ENCODE assay signal across 30 mouse cellular contexts in the genomic region with DNA sequence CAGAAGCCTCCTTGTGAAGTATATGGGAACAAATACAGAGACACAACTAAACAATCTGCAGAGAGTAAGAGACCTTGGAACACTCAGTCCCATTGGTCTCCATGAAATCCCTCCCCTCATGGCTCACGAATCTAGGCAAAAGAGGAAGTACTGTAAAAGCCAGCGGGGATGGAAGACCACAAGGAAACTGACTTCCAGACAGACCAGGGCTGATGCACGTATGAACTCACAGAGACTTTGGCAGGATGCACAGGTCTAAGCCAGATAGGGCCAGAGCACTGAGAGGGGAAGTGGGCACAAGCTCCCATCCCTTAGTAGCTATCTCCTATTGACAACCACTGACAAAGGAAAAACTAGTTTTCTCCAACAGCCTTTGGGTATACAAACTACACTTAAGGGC. TPM values are rescaled to one million over a fixed set of nuclear protein-coding genes. Genes with fewer than 3 reads are reported as not detected.
A peak's percentile ranks its signal among the peaks of the same experiment; 100 is the strongest.
DNase-seq lines count a peak whose midpoint lies in the region; ATAC-seq and TF ChIP-seq lines count a peak whose summit lies in the region.
"Had no signal": no experiment of that assay in that cellular context is flagged by ENCODE, and none has a peak within 500 bp of the region (broad histone marks: within the 10 kb centered on the region; RNA-seq: fewer than 3 reads in every experiment).

No protein-coding gene starts in this region.

- no peak overlapping the region for H3K4me3 ChIP-seq in lung, postnatal 0 days (ENCODE audit: low read depth, low read length)
- H3K4me3 ChIP-seq in MEL (ENCODE audit: control insufficient read depth in 1 of 2, insufficient read depth in 1 of 2, low read depth in 2 of 2, low read length in 2 of 2), result no peak overlapping the region
- H3K4me3 ChIP-seq in forebrain, embryonic 15.5 days, result no peak overlapping the region
- H3K4me3 ChIP-seq: embryonic facial prominence, embryonic 12.5 days; embryonic facial prominence, embryonic 15.5 days; heart, adult 2 months; heart, embryonic 10.5 days; heart, embryonic 13.5 days; hindbrain, embryonic 10.5 days; hindbrain, embryonic 13.5 days; intestine, embryonic 15.5 days had no signal

- no peaks in the 10 kb centered on the region for H3K4me1 ChIP-seq in lung, postnatal 0 days (ENCODE audit: insufficient read depth, low read depth, low read length)
- H3K4me1 ChIP-seq in MEL (ENCODE audit: control insufficient read depth in 1 of 2, insufficient read depth in 2 of 2, low read length in 2 of 2), result no peaks in the 10 kb centered on the region
- H3K4me1 ChIP-seq in forebrain, embryonic 15.5 days, result peaks cover 18% of the 10 kb centered on the region

- H3K79me2 ChIP-seq in MEL (ENCODE audit: control insufficient read depth, insufficient read depth, low read length, poor library complexity), result no peaks in the 10 kb centered on the region

- H3K27ac ChIP-seq in lung, postnatal 0 days (ENCODE audit: low read length), result no peak overlapping the region
- no peak overlapping the region for H3K27ac ChIP-seq in MEL (ENCODE audit: control insufficient read depth, low read depth, low read length)
- H3K27ac ChIP-seq in forebrain, embryonic 15.5 days (replicated peaks), result no peak overlapping the region
- H3K27ac ChIP-seq: embryonic facial prominence, embryonic 12.5 days; embryonic facial prominence, embryonic 15.5 days; heart, adult 2 months; heart, embryonic 10.5 days; heart, embryonic 13.5 days; hindbrain, embryonic 10.5 days; hindbrain, embryonic 13.5 days; intestine, embryonic 15.5 days had no signal

- TF ChIP-seq RAD21 in MEL (IDR thresholded peaks at IDR 0.05; ENCODE audit: low read depth, low read length), result no peak

- no peak for TF ChIP-seq EP300 in lung, postnatal 0 days (IDR thresholded peaks at IDR 0.05)
- TF ChIP-seq EP300 in MEL (IDR thresholded peaks at IDR 0.05; ENCODE audit: low read depth in 1 of 2, low read length in 2 of 2), result no peak

- no peak overlapping the region for H3K4me2 ChIP-seq in lung, postnatal 0 days (replicated peaks; ENCODE audit: low read depth, low read length)
- no peak overlapping the region for H3K4me2 ChIP-seq in forebrain, embryonic 15.5 days (replicated peaks)
- H3K4me2 ChIP-seq: embryonic facial prominence, embryonic 12.5 days; embryonic facial prominence, embryonic 15.5 days; heart, embryonic 13.5 days; hindbrain, embryonic 13.5 days; intestine, embryonic 15.5 days had no signal

- no peaks in the 10 kb centered on the region for H3K9me3 ChIP-seq in lung, postnatal 0 days (ENCODE audit: low read length)
- no peaks in the 10 kb centered on the region for H3K9me3 ChIP-seq in MEL (replicated peaks; ENCODE audit: insufficient read depth, low read length)
- no peaks in the 10 kb centered on the region for H3K9me3 ChIP-seq in forebrain, embryonic 15.5 days
- H3K9me3 ChIP-seq: embryonic facial prominence, embryonic 12.5 days; embryonic facial prominence, embryonic 15.5 days; heart, embryonic 10.5 days; heart, embryonic 13.5 days; hindbrain, embryonic 10.5 days; hindbrain, embryonic 13.5 days; intestine, embryonic 15.5 days had no signal

- TF ChIP-seq CTCF in lung, postnatal 0 days (IDR thresholded peaks at IDR 0.05), result no peak
- no peak for TF ChIP-seq CTCF in MEL (IDR thresholded peaks at IDR 0.05 in 2 of 3, conservative IDR thresholded peaks at IDR 0.05 in 1 of 3; ENCODE audit: control insufficient read depth in 1 of 3, insufficient read depth in 1 of 3, low read depth in 2 of 3, low read length in 3 of 3, poor library complexity in 1 of 3, severe bottlenecking in 1 of 3)

- no peaks in the 10 kb centered on the region for H3K27me3 ChIP-seq in lung, postnatal 0 days (replicated peaks; ENCODE audit: insufficient read depth, low read length)
- no peaks in the 10 kb centered on the region for H3K27me3 ChIP-seq in MEL (ENCODE audit: control insufficient read depth in 1 of 2, insufficient read depth in 2 of 2, low read length in 2 of 2)
- H3K27me3 ChIP-seq in forebrain, embryonic 15.5 days, result peaks cover 8% of the 10 kb centered on the region; the same call in 1 of the 2 replicates
- H3K27me3 ChIP-seq: embryonic facial prominence, embryonic 15.5 days; heart, embryonic 13.5 days; intestine, embryonic 15.5 days had no signal

- TF ChIP-seq POLR2A in MEL (IDR thresholded peaks at IDR 0.05; ENCODE audit: control insufficient read depth in 1 of 2, insufficient read depth in 1 of 2, low read depth in 1 of 2, low read length in 2 of 2, poor library complexity in 1 of 2), result no peak

- no peak for ATAC-seq in lung, postnatal 0 days
- ATAC-seq in granulocyte monocyte progenitor cell, adult 5-6 weeks (replicated peaks; ENCODE audit: poor library complexity, severe bottlenecking), result peak; percentile 68
- no peak for ATAC-seq in forebrain, embryonic 15.5 days (replicated peaks)
- ATAC-seq: CD4-positive, CD25-positive, alpha-beta regulatory T cell, adult 4 months; forebrain, embryonic 14.5 days; hindbrain, embryonic 16.5 days; intestine, embryonic 15.5 days; Patski had no signal

- WGBS in lung, postnatal 0 days, result 63% methylated on average over 3 of the region's 3 CpGs
- WGBS in forebrain, embryonic 15.5 days, result 89% methylated on average over 3 of the region's 3 CpGs

- no peak overlapping the region for H3K9ac ChIP-seq in lung, postnatal 0 days (replicated peaks; ENCODE audit: low read depth)
- no peak overlapping the region for H3K9ac ChIP-seq in MEL (ENCODE audit: control insufficient read depth, low read depth, low read length, poor library complexity, severe bottlenecking)
- no peak overlapping the region for H3K9ac ChIP-seq in forebrain, embryonic 15.5 days (replicated peaks)
- H3K9ac ChIP-seq: embryonic facial prominence, embryonic 12.5 days; embryonic facial prominence, embryonic 15.5 days; heart, embryonic 13.5 days; hindbrain, embryonic 13.5 days; intestine, embryonic 15.5 days had no signal

- peak; percentile 31 for DNase-seq in lung, postnatal 0 days (ENCODE audit: low spot score)
- DNase-seq in lung, adult 18-20 months, result no peak
- DNase-seq in MEL (ENCODE audit: low read depth, low spot score), result peak; percentile 23
- DNase-seq in gastrocnemius, postnatal 4 days (ENCODE audit: low spot score in 2 of 2), result no peak
- no peak for DNase-seq in ovary, postnatal 10 days (ENCODE audit: low spot score)
- DNase-seq: adrenal gland, postnatal 10 days; adrenal gland, postnatal 36 days; cerebellum, adult 18-20 months; cerebellum, adult 9-10 months; cerebellum, postnatal 14 days; gastrocnemius, postnatal 10 days; gastrocnemius, postnatal 36 days; heart, adult 2 months; heart, postnatal 14 days had no signal

- no peaks in the 10 kb centered on the region for H3K36me3 ChIP-seq in lung, postnatal 0 days (ENCODE audit: insufficient read depth, low read length)
- no peaks in the 10 kb centered on the region for H3K36me3 ChIP-seq in MEL (ENCODE audit: control insufficient read depth in 1 of 2, insufficient read depth in 2 of 2, low read length in 2 of 2)
- H3K36me3 ChIP-seq in forebrain, embryonic 15.5 days, result no peaks in the 10 kb centered on the region
- H3K36me3 ChIP-seq: embryonic facial prominence, embryonic 12.5 days; embryonic facial prominence, embryonic 15.5 days; heart, embryonic 10.5 days; heart, embryonic 13.5 days; hindbrain, embryonic 10.5 days; hindbrain, embryonic 13.5 days; intestine, embryonic 15.5 days had no signal

TF ChIP-seq in MEL, 35 proteins besides CTCF, POLR2A, EP300 and RAD21 (continues in another document):
- TF ChIP-seq SIN3A (IDR thresholded peaks at IDR 0.05; ENCODE audit: low read length) (no peak), POLR2AphosphoS2 (IDR thresholded peaks at IDR 0.05; ENCODE audit: low read length) (no peak), MAZ (IDR thresholded peaks at IDR 0.05; ENCODE audit: low read depth, low read length) (no peak), E2F4 (IDR thresholded peaks at IDR 0.05; ENCODE audit: borderline replicate concordance, low read depth, low read length) (no peak), ELF1 (IDR thresholded peaks at IDR 0.05; ENCODE audit: low read depth, low read length) (no peak), GABPA (IDR thresholded peaks at IDR 0.05; ENCODE audit: low read depth, low read length) (no peak), BHLHE40 (IDR thresholded peaks at IDR 0.05; ENCODE audit: borderline replicate concordance, low read depth, low read length) (no peak), TAL1 (IDR thresholded peaks at IDR 0.05; ENCODE audit: low read length) (no peak), ZC3H11A (IDR thresholded peaks at IDR 0.05; ENCODE audit: low read depth, low read length) (no peak), USF1 (IDR thresholded peaks at IDR 0.05; ENCODE audit: low read depth, low read length) (no peak), NRF1 (IDR thresholded peaks at IDR 0.05; ENCODE audit: insufficient read depth, low read depth, low read length, poor library complexity, severe bottlenecking) (no peak), NELFE (IDR thresholded peaks at IDR 0.05; ENCODE audit: low read depth, low read length) (no peak), MYC (IDR thresholded peaks at IDR 0.05; ENCODE audit: low read depth, low read length) (no peak), MAFK (IDR thresholded peaks at IDR 0.05; ENCODE audit: borderline replicate concordance, low read depth, low read length) (no peak), CHD1 (IDR thresholded peaks at IDR 0.05; ENCODE audit: low read depth, low read length) (no peak), ETS1 (IDR thresholded peaks at IDR 0.05; ENCODE audit: low read depth, low read length) (no peak), UBTF (IDR thresholded peaks at IDR 0.05; ENCODE audit: borderline replicate concordance, insufficient read depth, low read depth, low read length) (no peak)

RNA-seq across cellular contexts. Expression of a gene that starts 4.8 kb away (rescaled TPM):
- 54.7 and 59.2 TPM in 2 replicates for polyA plus RNA-seq in lung, postnatal 0 days (2015; fragmentation: Nextera tagmentation; extraction: Ambion mirVana)
- total RNA-seq in MEL (2012; rRNA removed), result not detected in 2 replicates
- polyA plus RNA-seq in MEL (2012; ENCODE audit: insufficient read depth in 1 of 2, insufficient read length in 2 of 2, low read depth in 1 of 2, low replicate concordance in 2 of 2, missing spikeins in 1 of 2), result not detected
- not detected in 2 replicates for total RNA-seq in granulocyte monocyte progenitor cell, adult 5-6 weeks (2014; fragmentation: Nextera tagmentation)
- total RNA-seq in granulocyte monocyte progenitor cell, adult 5-6 weeks (2017), result not detected in 2 replicates
- polyA plus RNA-seq in forebrain, embryonic 15.5 days (2015; fragmentation: Nextera tagmentation; extraction: Ambion mirVana), result 4.2 and 5.2 TPM in 2 replicates
- total RNA-seq in gastrocnemius, postnatal 4 days (2021), result 100 to 1,000 TPM; 485 to 529 TPM
- polyA plus RNA-seq: CD4-positive, CD25-positive, alpha-beta regulatory T cell, adult 4 months; Patski had no signal

RNA-seq across cellular contexts. Expression of a gene that starts 54.0 kb away (rescaled TPM):
- not detected in 2 replicates for polyA plus RNA-seq in lung, postnatal 0 days (2015; fragmentation: Nextera tagmentation; extraction: Ambion mirVana)
- total RNA-seq in MEL (2012; rRNA removed), result not detected in 2 replicates
- not detected for polyA plus RNA-seq in MEL (2012; ENCODE audit: insufficient read depth in 1 of 2, insufficient read length in 2 of 2, low read depth in 1 of 2, low replicate concordance in 2 of 2, missing spikeins in 1 of 2)
- total RNA-seq in granulocyte monocyte progenitor cell, adult 5-6 weeks (2014; fragmentation: Nextera tagmentation), result not detected in 2 replicates
- not detected in 2 replicates for total RNA-seq in granulocyte monocyte progenitor cell, adult 5-6 weeks (2017)
- 0.38 TPM in 1 of 2 replicates, not detected in the other for polyA plus RNA-seq in forebrain, embryonic 15.5 days (2015; fragmentation: Nextera tagmentation; extraction: Ambion mirVana)
- not detected for total RNA-seq in gastrocnemius, postnatal 4 days (2021)
- total RNA-seq: adrenal gland, adult 18-20 months; adrenal gland, postnatal 36 days; gastrocnemius, postnatal 10 days; gastrocnemius, postnatal 36 days; heart, adult 2 months; heart, postnatal 14 days had no signal
- polyA plus RNA-seq: C2C12; CD4-positive, CD25-positive, alpha-beta regulatory T cell, adult 4 months; embryonic facial prominence, embryonic 15.5 days; heart, adult 2 months; heart, embryonic 13.5 days; heart, embryonic 16.5 days; hindbrain, embryonic 10.5 days; intestine, embryonic 15.5 days; Patski had no signal

Comparison
In these comparisons a context has a peak if more than half of its experiments do, and no peak if none do; other contexts are left out.
1. DNase-seq: peak in lung, postnatal 0 days (single experiment) and MEL (single experiment); none in lung, adult 18-20 months (0 of 2), gastrocnemius, postnatal 4 days (0 of 2) and ovary, postnatal 10 days (single experiment).
2. RNA of a gene that starts 4.8 kb away (total RNA-seq): 485 to 529 TPM in gastrocnemius, postnatal 4 days; not detected in MEL and not detected in granulocyte monocyte progenitor cell, adult 5-6 weeks; every median in the first group is over 100 times any median in the second.